Mouse (Mus musculus): ENCODE measurements at regions not wholly inside any gene's neighbourhood (a gene's known extent, or its start where the extent isn't known, plus 50 kb on each side); places are given as distances from the start of the nearest gene placed in this dataset.

DNA sequence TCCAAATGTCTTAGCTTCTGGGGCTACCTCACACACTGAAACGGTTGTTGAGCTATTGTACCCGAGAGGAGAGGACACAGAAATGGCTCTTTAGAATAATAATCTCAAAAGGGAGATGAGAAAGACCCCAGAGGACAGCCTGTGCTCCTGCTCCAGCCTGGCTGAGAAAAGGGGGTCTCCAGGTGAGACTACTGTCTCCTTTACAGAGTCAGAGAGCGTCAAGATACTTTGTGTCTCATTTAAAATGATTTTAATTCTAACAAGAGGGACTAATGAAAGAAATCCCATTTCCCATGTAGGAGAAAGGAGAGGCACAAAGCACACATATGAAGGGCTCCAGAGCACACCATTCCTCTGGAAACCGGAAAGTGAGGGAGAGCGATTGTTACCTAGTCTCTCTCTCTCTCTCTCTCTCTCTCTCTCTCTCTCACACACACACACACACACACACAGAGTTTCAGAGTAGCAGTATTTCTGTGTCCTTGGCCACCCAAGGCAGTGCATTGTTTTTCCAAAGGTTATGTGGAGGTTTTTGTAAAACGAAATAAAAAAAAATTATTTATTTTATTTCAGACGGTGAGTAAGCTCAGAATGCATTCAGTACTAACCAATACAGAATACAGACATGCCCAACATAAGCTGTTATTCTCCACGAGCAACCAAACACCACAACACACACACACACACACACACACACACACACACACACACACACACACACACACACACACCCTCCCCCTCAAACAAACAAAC, 215.6 kb upstream of the Ubash3b start:
- H3K27ac ChIP-seq, result peak overlapping the region; percentile 99
- 11% methylated on average over 8 of the region's 8 CpGs for WGBS
- H3K4me3 ChIP-seq (replicated peaks; ENCODE audit: low read length), result peak overlapping the region; percentile 38
- peak overlapping the region; percentile 87 for H3K9ac ChIP-seq
- H3K4me2 ChIP-seq (replicated peaks), result peak overlapping the region; percentile 71
- DNase-seq (ENCODE audit: low spot score) (peak; percentile 65), ATAC-seq (ENCODE audit: low FRiP score) (peak; percentile 28; the same call in 1 of the 2 replicates)
- no peaks in the 10 kb centered on the region for H3K27me3 ChIP-seq (ENCODE audit: control insufficient read depth, insufficient read depth, low read length)
- H3K4me1 ChIP-seq (replicated peaks; ENCODE audit: control insufficient read depth, insufficient read depth, low read length), result peaks cover 61% of the 10 kb centered on the region
- H3K9me3 ChIP-seq (ENCODE audit: control insufficient read depth, low read length), result no peaks in the 10 kb centered on the region
- H3K36me3 ChIP-seq (replicated peaks; ENCODE audit: control insufficient read depth, insufficient read depth), result no peaks in the 10 kb centered on the region

DNA sequence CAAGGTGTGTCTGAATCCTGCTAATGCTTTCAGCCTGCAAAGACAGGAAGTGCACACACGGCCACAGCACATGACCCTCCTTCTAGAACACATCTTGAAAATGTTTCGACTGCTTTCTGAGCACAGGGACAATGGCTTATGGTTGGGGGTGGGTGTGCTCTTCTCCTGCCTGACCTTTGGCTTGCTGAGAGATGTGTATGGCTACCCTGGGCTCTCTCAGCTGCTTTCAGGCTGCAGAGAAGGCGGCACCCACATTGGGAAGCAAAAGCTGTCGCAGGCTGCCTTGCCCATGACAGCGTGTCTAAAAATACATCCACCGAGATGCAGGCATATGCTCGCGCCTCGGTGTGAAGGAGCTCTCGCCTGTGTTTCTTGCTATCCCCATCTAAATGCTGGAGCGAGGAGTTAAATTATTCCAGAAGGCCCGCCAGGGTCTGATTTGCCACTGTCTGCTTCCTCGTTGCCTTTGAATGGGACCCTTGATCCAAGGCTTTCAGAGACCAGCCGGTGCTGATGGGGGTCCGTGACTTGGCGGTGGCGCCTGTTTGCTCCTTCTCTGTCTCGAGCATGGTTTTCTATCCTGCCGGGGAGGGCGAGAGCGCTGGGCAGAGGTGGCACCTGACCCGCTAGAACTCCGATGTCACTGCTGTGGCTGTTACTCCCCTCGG, 214.6 kb upstream of the Ubash3b start:
- H3K9me3 ChIP-seq (ENCODE audit: control insufficient read depth, low read length), result no peaks in the 10 kb centered on the region
- ATAC-seq (ENCODE audit: low FRiP score) (peak; percentile 66), DNase-seq (ENCODE audit: low spot score) (peak; percentile 73)
- WGBS, result under 1% methylated on average over 24 of the region's 24 CpGs
- no peaks in the 10 kb centered on the region for H3K27me3 ChIP-seq (ENCODE audit: control insufficient read depth, insufficient read depth, low read length)
- H3K4me3 ChIP-seq (replicated peaks; ENCODE audit: low read length), result peak overlapping the region; percentile 38
- H3K4me1 ChIP-seq (replicated peaks; ENCODE audit: control insufficient read depth, insufficient read depth, low read length), result peaks cover 53% of the 10 kb centered on the region
- H3K9ac ChIP-seq, result peak overlapping the region; percentile 87
- H3K36me3 ChIP-seq (replicated peaks; ENCODE audit: control insufficient read depth, insufficient read depth), result no peaks in the 10 kb centered on the region
- peak overlapping the region; percentile 99 for H3K27ac ChIP-seq
- H3K4me2 ChIP-seq (replicated peaks), result peak overlapping the region; percentile 71

- DNase-seq (ENCODE audit: low spot score) (peak; percentile 56), ATAC-seq (ENCODE audit: low FRiP score) (no peak)
- H3K36me3 ChIP-seq (replicated peaks; ENCODE audit: control insufficient read depth, insufficient read depth), result no peaks in the 10 kb centered on the region
- H3K4me3 ChIP-seq (replicated peaks; ENCODE audit: low read length), result no peak overlapping the region
- H3K4me2 ChIP-seq (replicated peaks), result peak overlapping the region; percentile 71
- H3K4me1 ChIP-seq (replicated peaks; ENCODE audit: control insufficient read depth, insufficient read depth, low read length), result peaks cover 42% of the 10 kb centered on the region
- peak overlapping the region; percentile 87 for H3K9ac ChIP-seq
- no peaks in the 10 kb centered on the region for H3K9me3 ChIP-seq (ENCODE audit: control insufficient read depth, low read length)
- H3K27ac ChIP-seq, result peak overlapping the region; percentile 99
- H3K27me3 ChIP-seq (ENCODE audit: control insufficient read depth, insufficient read depth, low read length), result no peaks in the 10 kb centered on the region
- 9% methylated on average over 14 of the region's 14 CpGs for WGBS
These were observed 213.3 kb upstream of the Ubash3b start for GRCm38 (mm10) chr9:41374591-41375481.

DNA sequence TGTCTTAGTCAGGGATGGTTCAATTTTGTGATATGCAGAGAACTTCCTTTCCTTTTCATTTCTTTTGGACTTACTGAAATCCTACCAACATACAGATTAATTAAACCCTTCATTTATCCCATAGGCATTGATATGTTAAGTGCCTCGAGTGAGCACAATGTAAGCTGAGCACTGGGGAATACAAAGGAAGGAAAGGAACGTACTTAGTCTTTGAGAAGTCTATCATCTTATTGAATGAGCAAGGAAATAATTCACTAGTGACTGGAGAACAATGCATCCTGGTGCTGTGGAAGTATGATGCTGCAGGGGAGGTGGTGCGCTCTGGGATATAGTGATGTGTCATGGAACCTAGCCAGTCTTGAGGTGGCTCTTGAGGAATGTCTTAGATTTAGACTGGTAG, 204.9 kb upstream of the Ubash3b start:
- DNase-seq (ENCODE audit: low spot score), result no peak
- ATAC-seq (ENCODE audit: low FRiP score), result no peak

DNA sequence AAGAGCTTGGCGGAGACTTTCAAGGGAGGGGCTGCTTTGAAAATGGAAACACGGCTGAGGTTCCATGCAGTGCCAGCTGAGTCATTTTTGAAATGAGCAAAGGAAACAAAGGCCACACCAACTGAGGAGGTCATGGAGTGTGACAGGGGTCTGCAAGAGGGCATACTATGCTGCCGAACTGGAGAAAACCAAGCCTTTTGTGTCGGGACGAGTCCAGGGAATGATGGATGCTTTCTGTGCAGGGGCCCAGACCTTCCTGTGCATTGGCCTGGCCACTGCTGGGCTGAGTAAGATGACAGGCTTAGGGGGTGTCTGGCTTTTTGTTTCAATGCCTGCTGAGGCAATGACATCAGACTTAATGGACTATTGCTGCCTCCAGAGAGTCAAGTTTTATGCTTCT, 203.8 kb upstream of the Ubash3b start:
- Histone ChIP-seq H3K4me3 (replicated peaks; ENCODE audit: low read length) (no peak overlapping the region), H3K27ac (peak overlapping the region; percentile 79), H3K36me3 (replicated peaks; ENCODE audit: control insufficient read depth, insufficient read depth) (no peaks in the 10 kb centered on the region), H3K9me3 (ENCODE audit: control insufficient read depth, low read length) (no peaks in the 10 kb centered on the region), H3K9ac (peak overlapping the region; percentile 20; the same call in 1 of the 2 replicates), H3K4me2 (replicated peaks) (0 out of 2 replicates have a peak overlapping the region, but pooled peaks have one; percentile 19), H3K27me3 (ENCODE audit: control insufficient read depth, insufficient read depth, low read length) (no peaks in the 10 kb centered on the region), H3K4me1 (replicated peaks; ENCODE audit: control insufficient read depth, insufficient read depth, low read length) (peaks cover 19% of the 10 kb centered on the region; the same call in 1 of the 2 replicates)
- DNase-seq (ENCODE audit: low spot score) (no peak), ATAC-seq (ENCODE audit: low FRiP score) (peak; percentile 66; the same call in 1 of the 2 replicates)
- 5% methylated on average over 5 of the region's 5 CpGs for WGBS

More for the DNA sequence above, 204.9 kb upstream of the Ubash3b start:
- H3K4me2 ChIP-seq (replicated peaks), result no peak overlapping the region
- peaks cover 19% of the 10 kb centered on the region; the same call in 1 of the 2 replicates for H3K4me1 ChIP-seq (replicated peaks; ENCODE audit: control insufficient read depth, insufficient read depth, low read length)
- 0 out of 2 replicates have a peak overlapping the region, but pooled peaks have one; percentile 7 for H3K27ac ChIP-seq
- WGBS, result 14% methylated on average over 3 of the region's 3 CpGs
- no peak overlapping the region for H3K9ac ChIP-seq
- no peak overlapping the region for H3K4me3 ChIP-seq (replicated peaks; ENCODE audit: low read length)
- no peaks in the 10 kb centered on the region for H3K27me3 ChIP-seq (ENCODE audit: control insufficient read depth, insufficient read depth, low read length)
- H3K9me3 ChIP-seq (ENCODE audit: control insufficient read depth, low read length), result no peaks in the 10 kb centered on the region
- no peaks in the 10 kb centered on the region for H3K36me3 ChIP-seq (replicated peaks; ENCODE audit: control insufficient read depth, insufficient read depth)

GRCm38 (mm10) chr9:41364442-41365250, 203.1 kb upstream of the Ubash3b start:
- Histone ChIP-seq H3K9me3 (ENCODE audit: control insufficient read depth, low read length) (no peaks in the 10 kb centered on the region), H3K9ac (0 out of 2 replicates have a peak overlapping the region, but pooled peaks have one; percentile 20), H3K4me3 (replicated peaks; ENCODE audit: low read length) (no peak overlapping the region), H3K27me3 (ENCODE audit: control insufficient read depth, insufficient read depth, low read length) (no peaks in the 10 kb centered on the region), H3K36me3 (replicated peaks; ENCODE audit: control insufficient read depth, insufficient read depth) (no peaks in the 10 kb centered on the region), H3K4me2 (replicated peaks) (0 out of 2 replicates have a peak overlapping the region, but pooled peaks have one; percentile 19), H3K27ac (peak overlapping the region; percentile 79), H3K4me1 (replicated peaks; ENCODE audit: control insufficient read depth, insufficient read depth, low read length) (peaks cover 19% of the 10 kb centered on the region; the same call in 1 of the 2 replicates)
- DNase-seq (ENCODE audit: low spot score), result no peak
- 13% methylated on average over 6 of the region's 6 CpGs for WGBS
- ATAC-seq (ENCODE audit: low FRiP score), result no peak

DNA sequence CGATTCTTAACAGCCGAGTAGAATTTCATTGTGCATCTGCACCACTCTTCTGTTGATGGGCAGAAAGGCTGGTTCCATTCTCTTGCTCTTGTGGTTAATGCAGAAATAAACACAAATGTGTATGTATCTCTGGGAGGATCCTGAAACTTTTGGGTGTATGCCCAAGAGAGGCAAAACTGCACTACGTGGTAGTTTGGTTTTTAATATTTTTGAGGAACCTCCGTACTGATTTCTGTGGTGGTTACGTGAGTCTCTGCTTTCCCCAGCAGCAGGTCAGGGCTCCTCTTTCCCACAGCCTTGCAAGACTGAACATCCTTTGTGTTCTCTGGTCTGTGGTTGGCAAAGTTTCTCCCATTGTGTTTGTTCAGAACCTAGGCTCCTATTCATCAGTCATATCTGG, 198.9 kb upstream of the Ubash3b start:
- H3K4me2 ChIP-seq (replicated peaks), result no peak overlapping the region

GRCm38 (mm10) chr9:41359286-41359685, 197.8 kb upstream of the Ubash3b start:
- 91% methylated on average over 3 of the region's 3 CpGs for WGBS
- Histone ChIP-seq H3K9ac (no peak overlapping the region), H3K4me1 (replicated peaks; ENCODE audit: control insufficient read depth, insufficient read depth, low read length) (0 out of 2 replicates have a peak, but pooled peaks cover under 1% of the 10 kb centered on the region), H3K9me3 (ENCODE audit: control insufficient read depth, low read length) (no peaks in the 10 kb centered on the region), H3K27ac (no peak overlapping the region), H3K27me3 (ENCODE audit: control insufficient read depth, insufficient read depth, low read length) (no peaks in the 10 kb centered on the region), H3K4me3 (replicated peaks; ENCODE audit: low read length) (no peak overlapping the region), H3K4me2 (replicated peaks) (no peak overlapping the region), H3K36me3 (replicated peaks; ENCODE audit: control insufficient read depth, insufficient read depth) (no peaks in the 10 kb centered on the region)
- ATAC-seq (ENCODE audit: low FRiP score) (no peak), DNase-seq (ENCODE audit: low spot score) (no peak)

More for the DNA sequence above, 198.9 kb upstream of the Ubash3b start:
- Histone ChIP-seq H3K4me1 (replicated peaks; ENCODE audit: control insufficient read depth, insufficient read depth, low read length) (peaks cover 10% of the 10 kb centered on the region; the same call in 1 of the 2 replicates), H3K9me3 (ENCODE audit: control insufficient read depth, low read length) (no peaks in the 10 kb centered on the region), H3K9ac (no peak overlapping the region), H3K27me3 (ENCODE audit: control insufficient read depth, insufficient read depth, low read length) (no peaks in the 10 kb centered on the region), H3K36me3 (replicated peaks; ENCODE audit: control insufficient read depth, insufficient read depth) (no peaks in the 10 kb centered on the region), H3K27ac (peak overlapping the region; percentile 45), H3K4me3 (replicated peaks; ENCODE audit: low read length) (no peak overlapping the region)
- no peak for ATAC-seq (ENCODE audit: low FRiP score)
- 51% methylated on average over 5 of the region's 5 CpGs for whole genome bisulfite sequencing
- no peak for DNase-seq (ENCODE audit: low spot score)
